9 mouse cellular contexts compared by ENCODE assay signal in genomic region chr5:92112585-92112984, GRCm38 (mm10). TPM values are rescaled to one million over a fixed set of nuclear protein-coding genes. Genes with fewer than 3 reads are reported as not detected.
DNase-seq lines count a peak whose midpoint lies in the region; ATAC-seq and TF ChIP-seq lines count a peak whose summit lies in the region.
"Had no signal": no experiment of that assay in that cellular context is flagged by ENCODE, and none has a peak within 500 bp of the region (broad histone marks: within the 10 kb centered on the region; RNA-seq: fewer than 3 reads in every experiment).

No protein-coding gene starts in this region.

- H3K36me3 ChIP-seq in heart, adult 2 months (ENCODE audit: control insufficient read depth, insufficient read depth, low read length): no peaks in the 10 kb centered on the region
- no peaks in the 10 kb centered on the region for H3K36me3 ChIP-seq in hindbrain, embryonic 15.5 days
- no peaks in the 10 kb centered on the region for H3K36me3 ChIP-seq in midbrain, embryonic 16.5 days (ENCODE audit: control insufficient read depth, insufficient read depth, low read length)

- peak overlapping the region; percentile 42 for H3K4me2 ChIP-seq in hindbrain, embryonic 15.5 days
- H3K4me2 ChIP-seq in midbrain, embryonic 16.5 days (ENCODE audit: low read length): peak overlapping the region; percentile 39

- 18% methylated on average over 10 of the region's 10 CpGs for WGBS in heart, adult 2 months
- WGBS in hindbrain, embryonic 15.5 days: 4% methylated on average over 10 of the region's 10 CpGs
- under 1% methylated on average over 10 of the region's 10 CpGs for WGBS in midbrain, embryonic 16.5 days

- H3K9ac ChIP-seq in heart, adult 2 months (ENCODE audit: low read depth, low read length): peak overlapping the region; percentile 61
- no peak overlapping the region for H3K9ac ChIP-seq in hindbrain, embryonic 15.5 days
- no peak overlapping the region; the same call in 1 of the 2 replicates for H3K9ac ChIP-seq in midbrain, embryonic 16.5 days (ENCODE audit: low read depth, low read length)

- H3K9me3 ChIP-seq in hindbrain, embryonic 15.5 days: no peaks in the 10 kb centered on the region
- no peaks in the 10 kb centered on the region for H3K9me3 ChIP-seq in midbrain, embryonic 16.5 days (replicated peaks; ENCODE audit: control insufficient read depth, low read length, poor library complexity, severe bottlenecking)

- no peaks in the 10 kb centered on the region; the same call in 1 of the 2 replicates for H3K4me1 ChIP-seq in heart, adult 2 months (ENCODE audit: control insufficient read depth, insufficient read depth, low read length)
- H3K4me1 ChIP-seq in hindbrain, embryonic 15.5 days (replicated peaks): peaks cover 5% of the 10 kb centered on the region
- peaks cover 3% of the 10 kb centered on the region; the same call in 1 of the 2 replicates for H3K4me1 ChIP-seq in midbrain, embryonic 16.5 days (ENCODE audit: control insufficient read depth, insufficient read depth, low read length)

- intact Hi-C loops in heart, adult 2 months (cut with DNase I): loop anchor here (10.0 kb wide), 2 partner anchors 48 to 648 kb away; no protein-coding TSS in a partner anchor
- intact Hi-C loops in heart, postnatal 25 days (cut with DNase I): loop anchor here (2.0 to 10.0 kb wide), 2 partner anchors 30 to 648 kb away; partner anchors contain the start of gene G3bp2

- H3K79me2 ChIP-seq in heart, adult 2 months (replicated peaks; ENCODE audit: control insufficient read depth, insufficient read depth, low read length): no peaks in the 10 kb centered on the region

- peak overlapping the region; percentile 58 for H3K27ac ChIP-seq in heart, adult 2 months
- no peak overlapping the region for H3K27ac ChIP-seq in hindbrain, embryonic 15.5 days (replicated peaks)
- H3K27ac ChIP-seq in midbrain, embryonic 16.5 days (ENCODE audit: low read length): no peak overlapping the region

- peak in 1 of 2 experiments; percentile 38 for DNase-seq in heart, adult 2 months
- DNase-seq in heart, postnatal 25 days (ENCODE audit: low spot score): no peak
- peak; percentile 40 for DNase-seq in embryo, embryonic 10.5 days (ENCODE audit: low spot score)
- DNase-seq in ovary, postnatal 14 days (ENCODE audit: low spot score): no peak
- DNase-seq in cerebellum, postnatal 10 days: no peak
- DNase-seq: cerebellum, adult 11-12 months had no signal

- TF ChIP-seq CTCF in heart, adult 2 months (IDR thresholded peaks at IDR 0.05): no peak

- ATAC-seq in hindbrain, embryonic 15.5 days (ENCODE audit: low FRiP score, low read depth): no peak
- ATAC-seq in midbrain, embryonic 16.5 days: no peak
- no peak for ATAC-seq in erythroblast, adult 5-6 weeks (replicated peaks; ENCODE audit: low FRiP score, poor library complexity, severe bottlenecking)

- no peak for TF ChIP-seq EP300 in heart, adult 2 months (IDR thresholded peaks at IDR 0.05; ENCODE audit: insufficient read depth, low read depth, low read length)

- no peak for TF ChIP-seq POLR2A in heart, adult 2 months (IDR thresholded peaks at IDR 0.05; ENCODE audit: insufficient read depth, low read depth, low read length)

- H3K27me3 ChIP-seq in heart, adult 2 months (ENCODE audit: control insufficient read depth, insufficient read depth, low read length): no peaks in the 10 kb centered on the region
- no peaks in the 10 kb centered on the region for H3K27me3 ChIP-seq in hindbrain, embryonic 15.5 days
- H3K27me3 ChIP-seq in midbrain, embryonic 16.5 days (ENCODE audit: control insufficient read depth, insufficient read depth, low read depth, low read length): no peaks in the 10 kb centered on the region

- peak overlapping the region; percentile 48 for H3K4me3 ChIP-seq in heart, adult 2 months
- H3K4me3 ChIP-seq in hindbrain, embryonic 15.5 days: 0 out of 2 replicates have a peak overlapping the region, but pooled peaks have one; percentile 6
- no peak overlapping the region for H3K4me3 ChIP-seq in midbrain, embryonic 16.5 days (ENCODE audit: low read depth, low read length)

RNA-seq across cellular contexts. Expression of gene Uso1, which starts 25.2 kb away (rescaled TPM):
- total RNA-seq in heart, adult 2 months (2021): 10 to 100 TPM; 39.0 to 45.4 TPM
- 12.3 and 23.8 TPM in 2 replicates for polyA plus RNA-seq in heart, adult 2 months (2012; rRNA removed)
- 10 to 100 TPM; 38.2 to 38.3 TPM for total RNA-seq in heart, postnatal 25 days (2021)
- 38.7 and 44.6 TPM in 2 replicates for polyA plus RNA-seq in hindbrain, embryonic 15.5 days (2015; fragmentation: Nextera tagmentation; extraction: Ambion mirVana)
- polyA plus RNA-seq in midbrain, embryonic 16.5 days (2015; fragmentation: Nextera tagmentation; extraction: Ambion mirVana): 38.4 and 46.0 TPM in 2 replicates
- 19.8 and 29.9 TPM in 2 replicates for total RNA-seq in erythroblast, adult 5-6 weeks (2015; ENCODE audit: low replicate concordance)
- 20.4 and 34.8 TPM in 2 replicates for total RNA-seq in erythroblast, adult 5-6 weeks (2017; ENCODE audit: low replicate concordance)

RNA-seq across cellular contexts. Expression of gene G3bp2, which starts 29.1 kb away (rescaled TPM):
- 10 to 100 TPM; 57.0 to 61.2 TPM for total RNA-seq in heart, adult 2 months (2021)
- polyA plus RNA-seq in heart, adult 2 months (2012; rRNA removed): 14.6 and 27.5 TPM in 2 replicates
- total RNA-seq in heart, postnatal 25 days (2021): 10 to 100 TPM; 64.4 to 67.9 TPM
- 325 and 337 TPM in 2 replicates for polyA plus RNA-seq in hindbrain, embryonic 15.5 days (2015; fragmentation: Nextera tagmentation; extraction: Ambion mirVana)
- 376 and 385 TPM in 2 replicates for polyA plus RNA-seq in midbrain, embryonic 16.5 days (2015; fragmentation: Nextera tagmentation; extraction: Ambion mirVana)
- total RNA-seq in erythroblast, adult 5-6 weeks (2015; ENCODE audit: low replicate concordance): 33.2 and 33.8 TPM in 2 replicates
- 35.0 and 43.8 TPM in 2 replicates for total RNA-seq in erythroblast, adult 5-6 weeks (2017; ENCODE audit: low replicate concordance)
